Mouse (Mus musculus) liver, embryonic 11.5 days (tissue): Measurements from ENCODE around the gene Atp13a5. TPM values are rescaled to one million over a fixed set of nuclear protein-coding genes. Genes with fewer than 3 reads are reported as not detected.

ENCODE experiments used
- ATAC-seq: fragments of 200-750 bp; cut with Nextera tagmentation; replicated peaks from 2 replicates; pipeline ENCODE4 v1.8.0; 2017; ENCODE audit warnings: moderate number of reproducible peaks, mild to moderate bottlenecking, moderate TSS enrichment, moderate library complexity; ENCODE audit not compliant: low FRiP score
- DNase-seq: peaks from one replicate; pipeline ENCODE4 v3.0.0-alpha.2; 2017; ENCODE audit warnings: low spot score
- H3K27ac ChIP-seq: fragments of 300-500 bp; sonication (generic); 2 replicates; pipeline ENCODE4 v1.5.1; 2014; ENCODE audit warnings: mild to moderate bottlenecking, low read depth, low read length, control low read depth
- H3K27me3 ChIP-seq: fragments of 300-500 bp; sonication (generic); replicated peaks from 2 replicates; pipeline ENCODE4 v1.6.1; 2014; ENCODE audit warnings: low read length, mixed read lengths; ENCODE audit not compliant: control insufficient read depth, insufficient read depth
- H3K36me3 ChIP-seq: fragments of 300-500 bp; sonication (generic); 2 replicates; pipeline ENCODE4 v1.6.1; 2014; ENCODE audit warnings: mild to moderate bottlenecking, low read length, moderate library complexity, mixed read lengths; ENCODE audit not compliant: control insufficient read depth, insufficient read depth
- H3K4me1 ChIP-seq: fragments of 300-500 bp; sonication (generic); replicated peaks from 2 replicates; pipeline ENCODE4 v1.6.1; 2014; ENCODE audit warnings: low read length, mixed read lengths; ENCODE audit not compliant: control insufficient read depth, insufficient read depth
- H3K4me2 ChIP-seq: fragments of 300-500 bp; sonication (generic); 2 replicates; pipeline ENCODE4 v1.6.1; 2014; ENCODE audit warnings: mild to moderate bottlenecking, control low read depth, moderate library complexity
- H3K4me3 ChIP-seq: fragments of 300-500 bp; sonication (generic); 2 replicates; pipeline ENCODE4 v1.5.1; 2014; ENCODE audit warnings: low read depth, low read length, control low read depth
- H3K9ac ChIP-seq: fragments of 300-500 bp; sonication (generic); 2 replicates; pipeline ENCODE4 v1.6.1; 2014; ENCODE audit warnings: low read depth, low read length, control low read depth
- H3K9me3 ChIP-seq: fragments of 300-500 bp; sonication (generic); 2 replicates; pipeline ENCODE4 v1.6.1; 2016; ENCODE audit warnings: low read length, inconsistent platforms, mixed read lengths; ENCODE audit not compliant: control insufficient read depth
- WGBS: fragments of 180-500 bp; shearing (Covaris S2); extraction: QIAGEN DNeasy Blood & Tissue Kit; methylation state at CpG from one replicate; pipeline ENCODE4 v1.1.7; 2014; 5-methylcytosine and 5-hydroxymethylcytosine counted together
- polyA plus RNA-seq: library from polyadenylated mRNA; unstranded; fragments of >200 nt; fragmentation: Nextera tagmentation; extraction: Ambion mirVana; gene quantifications from 2 replicates; pipeline ENCODE4 v1.2.1, GENCODE M21; 2014

Gene Atp13a5
- polyA plus RNA-seq, 1 experiment from 2014 or later = not detected

DNA sequence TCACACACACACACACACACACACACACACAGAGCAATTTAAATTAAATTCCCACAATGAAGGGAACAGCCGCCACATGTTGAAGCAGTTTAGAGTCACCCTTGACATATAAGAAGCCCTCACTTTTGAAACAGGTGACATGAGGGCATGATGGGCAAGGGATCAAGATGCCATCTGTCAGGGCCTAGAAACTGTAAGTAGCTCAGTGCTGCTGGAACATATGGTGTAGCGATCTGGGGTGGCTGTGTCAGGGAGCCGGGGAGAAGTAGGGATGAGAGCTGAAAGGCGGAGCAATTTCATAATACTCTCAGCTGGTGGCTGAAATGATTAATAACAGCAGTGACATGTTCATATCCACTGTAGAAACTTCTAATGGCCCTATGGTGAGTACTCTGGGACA lies 184.6 kb downstream of the Atp13a5 start:
- no peak overlapping the region for H3K9ac ChIP-seq
- H3K36me3 ChIP-seq = no peaks in the 10 kb centered on the region
- no peaks in the 10 kb centered on the region for H3K4me1 ChIP-seq
- no peak overlapping the region for H3K4me3 ChIP-seq
- H3K27ac ChIP-seq = no peak overlapping the region
- no peak for DNase-seq
- H3K27me3 ChIP-seq = no peaks in the 10 kb centered on the region
- 77% methylated on average over 4 of the region's 4 CpGs for whole genome bisulfite sequencing
- no peaks in the 10 kb centered on the region for H3K9me3 ChIP-seq
- H3K4me2 ChIP-seq = no peak overlapping the region
- ATAC-seq = no peak

GRCm38 (mm10) chr16:29192911-29193310 lies 185.6 kb downstream of the Atp13a5 start:
- H3K36me3 ChIP-seq = no peaks in the 10 kb centered on the region
- no peak overlapping the region for H3K4me3 ChIP-seq
- no peak for ATAC-seq
- no peaks in the 10 kb centered on the region for H3K27me3 ChIP-seq
- H3K27ac ChIP-seq = no peak overlapping the region
- WGBS = 23% methylated on average over 5 of the region's 5 CpGs
- H3K4me2 ChIP-seq = no peak overlapping the region
- H3K9me3 ChIP-seq = no peaks in the 10 kb centered on the region
- H3K4me1 ChIP-seq = no peaks in the 10 kb centered on the region
- no peak for DNase-seq
- H3K9ac ChIP-seq = no peak overlapping the region

Other genes starting within 250 kb of the Atp13a5 start
- gene Hrasls, start 169.0 kb downstream of the Atp13a5 start, polyA plus RNA-seq = 0.26 and 1.3 TPM in 2 replicates
- 0.14 TPM in 2 replicates for gene Atp13a4, start 166.1 kb upstream of the Atp13a5 start, polyA plus RNA-seq
- 48.3 and 51.7 TPM in 2 replicates for gene Opa1, start 200.6 kb upstream of the Atp13a5 start, polyA plus RNA-seq